Mouse (Mus musculus): Measurements from ENCODE around the gene Psme3. TPM values are rescaled to one million over a fixed set of nuclear protein-coding genes. Genes with fewer than 3 reads are reported as not detected.
A peak's percentile ranks its signal among the peaks of the same experiment; 100 is the strongest.

Psme3 gene
- total RNA-seq, 1 experiment from 2014 or later: 128 TPM

DNA sequence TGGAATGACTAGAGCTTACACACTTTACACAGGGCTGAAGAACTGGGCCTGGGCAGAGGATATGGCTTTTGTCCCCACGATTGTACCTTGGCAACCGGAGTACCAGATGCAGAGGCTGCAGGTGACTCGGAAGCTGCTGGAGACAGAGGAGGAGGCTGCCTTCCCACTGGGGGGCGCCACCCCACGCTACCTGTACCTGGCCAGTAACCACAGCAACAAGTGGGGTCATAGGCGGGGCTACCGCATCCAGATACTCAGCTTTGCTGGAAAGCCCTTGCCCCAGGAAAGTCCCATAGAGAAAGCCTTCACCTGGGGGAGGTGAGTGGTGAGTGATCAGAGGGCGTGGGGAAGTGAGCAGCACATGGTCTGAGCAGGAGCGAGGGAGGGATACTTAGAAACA lies 19.7 kb downstream of the Psme3 start:
- no peak for ATAC-seq (replicated peaks in 1 of 2; ENCODE audit: insufficient read depth in 1 of 2, low FRiP score in 2 of 2, low TSS enrichment in 1 of 2, low read depth in 1 of 2, poor library complexity in 2 of 2, severe bottlenecking in 2 of 2)

DNA sequence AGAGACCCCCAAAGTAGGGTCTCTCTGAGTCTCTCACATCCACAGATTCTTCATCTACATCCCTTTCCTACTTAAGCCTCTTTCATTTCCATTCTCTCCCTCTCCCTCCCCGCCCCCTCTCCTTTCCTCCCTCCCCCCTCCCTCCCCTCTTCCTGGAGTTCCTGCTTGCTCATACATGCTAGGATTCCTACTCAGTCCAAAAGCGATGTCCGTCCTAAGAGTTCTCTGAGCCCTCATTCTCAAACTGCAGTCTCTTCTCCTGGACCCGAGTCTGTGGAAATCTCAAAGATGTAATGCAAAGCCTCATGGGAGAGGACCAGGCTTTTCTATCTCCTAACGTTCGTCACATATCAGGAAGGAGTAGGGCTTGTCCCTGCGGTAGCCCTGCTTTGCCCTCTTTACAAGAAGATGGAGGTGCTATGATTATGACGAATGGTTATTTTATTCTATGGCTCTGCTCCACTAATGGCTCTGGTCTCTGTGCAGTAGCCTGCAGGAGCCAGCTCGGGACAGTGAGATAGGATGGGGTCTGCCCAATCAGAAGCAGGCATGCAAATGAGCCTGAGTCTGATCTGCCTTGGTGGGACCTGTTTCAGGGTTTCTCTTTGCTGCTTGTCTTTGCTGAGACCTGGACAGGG lies 22.2 kb downstream of the Psme3 start:
- ATAC-seq (replicated peaks in 1 of 2; ENCODE audit: insufficient read depth in 1 of 2, low FRiP score in 2 of 2, low TSS enrichment in 1 of 2, low read depth in 1 of 2, poor library complexity in 2 of 2, severe bottlenecking in 2 of 2): peak; percentile 92 to 93

DNA sequence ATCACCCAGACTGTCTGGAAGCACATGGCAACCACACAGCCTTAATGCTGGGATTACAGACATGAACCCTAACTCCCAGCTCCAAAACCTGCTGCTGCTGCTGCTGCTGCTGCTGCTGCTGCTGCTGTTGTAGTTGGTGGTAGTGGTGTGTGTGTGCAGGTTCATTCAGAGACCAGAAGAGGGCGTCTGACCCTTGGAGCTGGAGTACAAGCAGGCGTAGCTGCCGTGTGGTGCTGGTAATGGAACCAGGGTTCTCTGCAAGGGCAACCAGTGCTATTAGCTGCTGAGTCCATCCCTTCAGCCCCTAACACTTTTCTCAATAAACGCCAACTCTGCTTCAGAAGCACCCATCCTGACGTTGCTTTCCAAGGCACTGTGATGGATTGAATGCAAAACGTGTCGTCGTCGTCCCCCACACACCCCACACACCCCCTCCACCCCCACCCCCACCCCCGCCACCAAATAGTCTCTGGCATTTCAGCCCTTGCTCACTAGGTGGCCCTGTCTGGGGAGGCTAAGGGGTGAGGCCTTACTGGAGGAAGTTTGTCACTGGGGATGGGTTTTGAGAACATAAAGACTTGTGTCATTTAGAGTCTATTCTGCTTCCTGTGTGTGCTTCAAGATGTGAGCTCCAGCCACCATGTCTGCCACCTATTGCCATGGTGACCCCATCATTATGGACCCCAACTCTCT lies 31.2 kb downstream of the Psme3 start:
- no peak for ATAC-seq (replicated peaks in 1 of 2; ENCODE audit: insufficient read depth in 1 of 2, low FRiP score in 2 of 2, low TSS enrichment in 1 of 2, low read depth in 1 of 2, poor library complexity in 2 of 2, severe bottlenecking in 2 of 2)

DNA sequence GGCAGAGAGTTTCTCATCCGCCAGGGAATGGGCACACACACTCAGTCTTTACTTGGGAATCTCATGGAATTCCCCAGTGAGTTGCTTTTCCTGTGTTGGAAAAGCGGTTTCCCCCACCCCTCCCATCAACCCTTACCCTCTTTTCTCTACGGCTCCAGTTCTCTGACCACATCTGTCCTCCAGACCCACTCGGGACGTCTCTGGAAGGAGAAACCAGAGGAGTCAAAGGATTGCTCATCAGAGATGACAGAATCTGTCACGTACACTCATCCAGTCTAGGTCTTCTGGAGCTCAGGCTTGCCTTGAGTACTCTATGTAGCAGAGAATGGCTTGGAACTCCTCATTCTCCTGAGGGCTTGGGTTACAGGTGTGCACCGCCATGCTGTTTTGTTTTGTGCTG lies 32.8 kb downstream of the Psme3 start:
- no peak for ATAC-seq (replicated peaks in 1 of 2; ENCODE audit: insufficient read depth in 1 of 2, low FRiP score in 2 of 2, low TSS enrichment in 1 of 2, low read depth in 1 of 2, poor library complexity in 2 of 2, severe bottlenecking in 2 of 2)

DNA sequence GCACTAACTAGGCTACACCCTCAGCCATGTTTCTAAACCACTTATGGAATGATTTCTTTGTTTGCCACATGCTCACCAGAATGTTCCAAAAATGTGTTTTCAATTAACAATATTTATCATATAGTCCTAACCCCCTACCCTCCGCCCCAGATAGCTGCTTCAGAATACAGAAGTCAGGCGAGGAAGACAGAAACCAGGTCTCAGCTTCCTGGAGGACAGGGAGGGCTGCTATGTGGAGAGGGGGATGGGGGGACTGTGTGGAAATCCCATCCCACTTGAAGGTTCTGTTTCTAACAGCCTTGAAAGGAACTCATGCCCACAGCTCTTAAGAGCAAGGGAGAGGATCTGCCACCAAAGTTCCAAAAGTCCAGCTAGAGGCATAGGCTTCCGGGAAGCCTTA lies 33.2 kb downstream of the Psme3 start:
- ATAC-seq (replicated peaks in 1 of 2; ENCODE audit: insufficient read depth in 1 of 2, low FRiP score in 2 of 2, low TSS enrichment in 1 of 2, low read depth in 1 of 2, poor library complexity in 2 of 2, severe bottlenecking in 2 of 2): no peak

DNA sequence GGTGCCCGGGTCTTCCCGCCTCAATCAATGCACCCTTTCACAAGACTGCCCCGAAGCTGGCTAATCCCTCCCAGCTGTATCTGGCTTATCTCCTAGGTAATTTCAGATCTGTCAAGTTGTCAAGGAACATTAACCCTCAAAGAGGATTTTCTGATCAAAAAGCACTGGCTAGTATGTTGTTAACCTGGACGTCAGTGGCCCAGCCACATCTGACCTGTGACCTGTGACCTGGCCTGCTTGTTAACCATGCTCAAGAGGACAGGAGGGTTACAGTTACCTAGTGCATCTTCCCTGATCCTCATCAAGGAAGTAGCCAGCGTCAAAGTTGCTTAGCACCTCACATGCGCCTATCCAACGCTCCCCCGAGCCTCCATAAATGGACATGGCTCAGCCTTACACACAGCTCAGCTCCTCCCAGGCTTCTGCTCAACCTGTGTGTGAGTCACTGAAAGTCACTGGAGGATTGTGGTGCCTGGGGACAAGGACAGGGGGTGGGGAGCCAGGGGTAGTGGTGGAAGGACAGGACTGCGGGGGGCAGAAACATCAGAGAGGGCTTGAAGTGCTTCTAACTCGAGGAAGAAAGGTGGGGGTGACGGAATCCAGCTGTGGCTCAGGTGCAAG lies 35.2 kb downstream of the Psme3 start:
- no peak for ATAC-seq (replicated peaks in 1 of 2; ENCODE audit: insufficient read depth in 1 of 2, low FRiP score in 2 of 2, low TSS enrichment in 1 of 2, low read depth in 1 of 2, poor library complexity in 2 of 2, severe bottlenecking in 2 of 2)

DNA sequence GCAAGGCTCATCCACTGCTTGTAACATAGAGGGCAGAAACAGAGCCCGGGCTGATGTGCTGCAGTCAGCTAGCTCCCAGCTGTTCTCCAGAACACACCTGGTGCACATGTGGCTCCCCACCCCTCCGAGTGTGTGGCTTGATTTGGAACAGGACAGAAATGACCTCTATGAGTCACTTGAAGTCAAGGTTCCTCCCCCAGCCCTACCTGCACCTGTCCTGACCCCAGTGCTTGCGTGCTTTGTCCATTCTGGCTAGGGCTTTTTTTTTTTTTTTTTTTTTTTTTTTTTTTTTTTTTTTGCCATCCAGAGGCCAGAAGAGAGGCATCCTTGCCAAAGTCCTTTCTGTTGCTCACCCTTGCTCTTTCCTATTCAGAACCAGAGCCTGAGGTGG lies 35.7 kb downstream of the Psme3 start:
- no peak for ATAC-seq (replicated peaks in 1 of 2; ENCODE audit: insufficient read depth in 1 of 2, low FRiP score in 2 of 2, low TSS enrichment in 1 of 2, low read depth in 1 of 2, poor library complexity in 2 of 2, severe bottlenecking in 2 of 2)

DNA sequence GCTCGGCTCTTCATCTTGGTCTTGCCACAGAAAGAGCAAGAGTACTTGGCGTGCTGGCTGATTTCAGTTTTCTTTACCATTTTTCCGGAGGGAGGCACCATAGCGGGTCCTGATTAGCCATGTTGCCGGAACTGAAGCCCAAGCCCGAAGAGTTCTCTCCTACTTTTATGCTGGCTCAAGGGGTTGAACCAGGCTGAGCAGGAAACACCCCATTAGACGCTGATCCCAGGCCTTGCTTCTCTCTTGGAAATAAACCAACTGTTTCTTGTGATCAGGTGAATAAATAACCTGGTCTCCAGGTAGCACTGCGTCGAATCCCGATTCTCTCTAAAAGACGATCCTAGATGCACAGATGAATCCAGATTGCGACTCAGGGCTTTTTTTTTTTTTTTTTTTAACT lies 37.4 kb downstream of the Psme3 start:
- no peak for ATAC-seq (replicated peaks in 1 of 2; ENCODE audit: insufficient read depth in 1 of 2, low FRiP score in 2 of 2, low TSS enrichment in 1 of 2, low read depth in 1 of 2, poor library complexity in 2 of 2, severe bottlenecking in 2 of 2)

DNA sequence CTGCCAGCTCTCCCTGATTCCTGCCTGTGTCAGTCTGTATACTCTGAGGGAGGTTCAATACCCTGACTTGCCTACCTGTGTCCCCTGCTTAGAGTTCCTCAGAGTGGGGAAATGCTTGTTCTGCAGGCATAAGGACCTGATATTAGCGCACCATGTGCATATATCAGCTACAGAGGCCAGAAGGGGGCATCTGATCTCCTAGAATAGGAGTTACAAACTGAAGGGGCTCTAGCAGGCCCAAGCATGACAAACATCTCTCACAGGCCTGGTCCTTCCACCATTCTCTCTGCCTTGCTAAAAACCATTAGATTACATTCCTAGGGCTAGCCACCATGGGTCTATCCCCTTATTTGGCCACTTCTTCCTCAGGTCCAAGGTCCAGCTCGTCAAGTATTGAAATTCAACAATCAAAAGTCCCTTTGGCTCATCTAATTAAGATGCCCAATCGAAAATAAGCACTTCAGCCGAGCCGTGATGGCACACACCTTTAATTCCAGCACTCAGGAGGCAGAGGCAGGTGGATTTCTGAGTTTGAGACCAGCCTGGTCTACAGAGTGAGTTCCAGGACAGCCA lies 38.5 kb downstream of the Psme3 start:
- no peak for ATAC-seq (replicated peaks in 1 of 2; ENCODE audit: insufficient read depth in 1 of 2, low FRiP score in 2 of 2, low TSS enrichment in 1 of 2, low read depth in 1 of 2, poor library complexity in 2 of 2, severe bottlenecking in 2 of 2)

DNA sequence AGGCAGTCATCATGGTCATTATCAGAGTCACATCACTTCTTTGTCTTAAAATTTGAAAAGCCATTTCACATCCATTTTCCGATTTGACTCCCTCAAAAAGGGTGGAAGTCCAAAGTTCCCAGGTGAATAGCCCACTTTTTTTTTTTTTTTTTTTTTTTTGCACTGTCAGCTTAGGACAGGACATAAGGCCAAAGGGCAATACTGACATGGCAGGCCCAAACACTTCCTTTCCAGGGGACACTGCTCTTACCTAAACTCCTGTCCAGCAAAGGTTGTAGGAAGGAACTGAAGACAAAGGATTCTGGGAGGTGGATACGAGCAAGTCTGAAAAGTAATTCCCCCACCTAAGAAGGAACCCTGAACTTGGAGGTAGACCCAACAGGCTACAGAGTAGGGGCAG lies 39.9 kb downstream of the Psme3 start:
- no peak for ATAC-seq (replicated peaks in 1 of 2; ENCODE audit: insufficient read depth in 1 of 2, low FRiP score in 2 of 2, low TSS enrichment in 1 of 2, low read depth in 1 of 2, poor library complexity in 2 of 2, severe bottlenecking in 2 of 2)

DNA sequence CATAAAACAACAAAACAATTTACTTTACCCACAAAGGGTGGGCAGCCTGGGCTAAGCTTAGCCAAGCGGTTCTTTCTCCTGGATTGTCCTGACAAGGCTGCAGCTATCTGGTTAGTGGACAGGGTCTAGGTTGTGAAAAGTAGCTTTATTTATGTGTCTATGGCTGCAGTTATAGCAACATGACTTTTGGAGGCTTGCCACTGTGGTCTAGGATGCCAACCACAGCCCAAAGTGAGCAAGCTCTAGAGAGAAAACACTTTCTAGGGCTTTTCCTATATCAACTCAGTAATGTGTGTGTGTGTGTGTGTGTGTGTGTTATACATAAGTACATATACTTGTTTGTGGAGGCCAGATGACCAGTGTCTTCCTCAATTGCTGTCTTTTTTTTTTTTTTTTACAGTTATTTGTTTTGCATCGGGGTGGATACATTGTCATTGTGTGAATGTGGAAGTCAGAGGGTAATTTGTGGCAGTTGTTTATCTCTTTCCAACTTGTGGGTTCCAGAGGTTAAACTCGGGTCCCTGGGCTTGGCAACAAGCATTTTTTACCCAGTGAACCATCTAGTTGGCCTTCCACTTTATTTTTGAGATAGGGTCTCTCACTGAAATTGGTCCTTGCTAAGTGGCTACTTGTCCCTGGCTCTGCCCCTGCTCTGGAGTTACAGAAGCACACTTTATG lies 41.6 kb downstream of the Psme3 start:
- ATAC-seq (replicated peaks in 1 of 2; ENCODE audit: insufficient read depth in 1 of 2, low FRiP score in 2 of 2, low TSS enrichment in 1 of 2, low read depth in 1 of 2, poor library complexity in 2 of 2, severe bottlenecking in 2 of 2): peak; percentile 42 to 74

DNA sequence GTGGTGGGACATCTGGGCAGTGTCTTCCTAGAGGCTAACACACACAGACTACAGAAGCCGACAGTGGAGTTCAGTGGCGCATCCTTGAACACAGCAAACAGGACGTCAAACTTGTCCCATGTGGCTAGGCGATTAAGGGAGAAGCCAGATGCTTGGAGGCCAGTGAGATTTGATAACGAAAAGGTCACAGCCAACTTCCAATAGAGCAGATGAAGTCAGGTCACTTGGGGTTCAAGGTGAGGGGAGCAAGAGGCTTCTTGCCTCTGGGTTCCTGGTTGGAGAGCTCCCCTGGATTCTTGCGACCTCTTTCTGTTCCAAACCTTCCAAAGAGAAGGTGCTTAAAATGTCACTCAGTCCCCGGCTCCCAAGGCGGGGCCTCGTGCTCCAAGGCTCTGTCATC lies 43.8 kb downstream of the Psme3 start:
- ATAC-seq (replicated peaks in 1 of 2; ENCODE audit: insufficient read depth in 1 of 2, low FRiP score in 2 of 2, low TSS enrichment in 1 of 2, low read depth in 1 of 2, poor library complexity in 2 of 2, severe bottlenecking in 2 of 2): no peak

DNA sequence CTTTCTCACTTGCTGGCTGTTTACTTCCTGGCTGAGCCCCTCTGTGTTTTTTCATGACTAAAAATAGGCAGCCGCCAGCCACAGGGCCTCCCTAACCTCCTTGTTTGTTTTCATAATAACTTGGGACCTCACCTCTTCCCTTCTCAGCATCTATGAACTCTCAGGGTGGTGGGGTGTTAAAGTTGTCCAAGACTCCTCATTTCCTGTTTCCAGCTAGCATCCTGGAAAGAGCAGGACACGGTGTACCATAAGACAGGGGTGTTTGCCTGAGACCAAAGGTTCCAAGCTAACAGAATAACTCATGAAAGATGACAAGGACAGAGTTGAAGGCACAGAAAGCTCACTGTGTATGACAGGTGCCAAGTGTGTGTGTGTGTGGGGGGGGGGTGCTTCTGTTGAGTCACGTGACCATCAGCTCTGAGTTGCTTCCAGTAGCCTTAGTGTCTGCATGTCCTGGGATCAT lies 44.7 kb downstream of the Psme3 start:
- no peak for ATAC-seq (replicated peaks in 1 of 2; ENCODE audit: insufficient read depth in 1 of 2, low FRiP score in 2 of 2, low TSS enrichment in 1 of 2, low read depth in 1 of 2, poor library complexity in 2 of 2, severe bottlenecking in 2 of 2)

DNA sequence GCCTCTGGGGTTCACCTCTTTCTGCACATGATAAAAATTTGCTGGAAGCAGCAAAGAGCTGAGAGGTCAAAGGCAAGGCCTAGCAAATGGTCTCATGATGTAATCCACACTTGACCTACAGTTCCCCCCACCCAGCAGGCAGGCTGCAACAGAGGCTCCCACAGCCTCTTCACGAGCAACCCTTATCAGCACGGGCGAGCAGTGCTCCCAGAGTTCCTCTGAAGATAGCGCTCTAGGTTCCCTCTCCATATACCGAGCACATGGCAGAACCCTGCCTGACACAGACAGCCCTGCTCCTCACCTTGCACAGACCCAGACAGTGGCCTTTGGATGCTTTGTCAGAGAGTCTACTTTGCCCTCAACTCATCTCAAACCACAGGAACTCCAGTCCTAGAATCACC lies 48.5 kb downstream of the Psme3 start:
- ATAC-seq (replicated peaks in 1 of 2; ENCODE audit: insufficient read depth in 1 of 2, low FRiP score in 2 of 2, low TSS enrichment in 1 of 2, low read depth in 1 of 2, poor library complexity in 2 of 2, severe bottlenecking in 2 of 2): no peak

DNA sequence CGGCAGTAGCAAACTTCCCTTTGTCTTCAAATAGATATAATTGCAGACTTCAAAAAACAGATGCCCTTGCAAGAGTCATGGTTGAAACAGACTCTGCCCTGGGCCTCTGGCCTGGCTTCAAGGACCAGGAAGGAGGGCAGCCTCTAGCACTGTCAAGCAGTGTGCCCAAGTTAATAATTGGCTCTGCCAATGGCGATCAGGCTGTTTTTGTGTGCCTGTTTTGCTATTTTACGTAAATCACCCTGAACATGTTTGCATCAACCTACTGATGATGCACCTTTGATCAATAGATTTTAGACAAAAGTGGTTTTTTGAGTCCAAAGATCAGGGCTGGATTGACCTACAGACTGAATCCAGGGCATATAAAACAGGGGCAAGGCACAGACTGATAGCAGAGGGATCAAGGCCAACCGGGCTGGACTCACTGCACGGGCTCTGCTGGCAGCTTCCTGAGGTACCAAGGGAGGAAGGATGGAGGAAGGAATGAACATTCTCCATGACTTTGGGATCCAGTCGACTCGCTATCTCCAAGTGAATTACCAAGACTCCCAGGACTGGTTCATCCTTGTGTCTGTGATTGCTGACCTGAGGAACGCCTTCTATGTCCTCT lies 51.4 kb downstream of the Psme3 start, which contains the start of gene G6pc:
TSS of gene G6pc (plus strand) at position 236 of the 610 bp plus-strand sequence.
- no peak for ATAC-seq (replicated peaks in 1 of 2; ENCODE audit: insufficient read depth in 1 of 2, low FRiP score in 2 of 2, low TSS enrichment in 1 of 2, low read depth in 1 of 2, poor library complexity in 2 of 2, severe bottlenecking in 2 of 2)

DNA sequence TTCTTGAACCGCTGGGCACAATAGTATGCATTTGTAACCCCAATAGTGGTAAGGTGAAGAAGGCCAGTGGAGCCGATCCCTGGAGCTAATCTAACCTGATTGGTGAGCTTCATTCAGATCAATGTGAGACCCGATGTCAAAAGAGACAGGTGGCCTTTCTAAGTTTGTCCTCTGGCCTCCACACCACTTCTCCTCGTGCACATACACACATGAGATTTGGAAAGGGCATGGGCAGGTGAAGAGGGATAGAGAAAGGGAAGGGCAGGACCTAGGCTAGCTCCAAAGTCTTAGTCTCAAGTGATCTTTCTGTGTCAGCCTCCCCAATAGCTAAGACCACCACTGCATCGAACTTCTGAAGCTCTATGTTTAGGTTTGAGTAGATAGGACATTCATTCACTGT lies 54.1 kb downstream of the Psme3 start:
- ATAC-seq (replicated peaks in 1 of 2; ENCODE audit: insufficient read depth in 1 of 2, low FRiP score in 2 of 2, low TSS enrichment in 1 of 2, low read depth in 1 of 2, poor library complexity in 2 of 2, severe bottlenecking in 2 of 2): no peak

Measured in hematopoietic stem cell, adult 5-6 weeks (primary cell).